In the genomic region with DNA sequence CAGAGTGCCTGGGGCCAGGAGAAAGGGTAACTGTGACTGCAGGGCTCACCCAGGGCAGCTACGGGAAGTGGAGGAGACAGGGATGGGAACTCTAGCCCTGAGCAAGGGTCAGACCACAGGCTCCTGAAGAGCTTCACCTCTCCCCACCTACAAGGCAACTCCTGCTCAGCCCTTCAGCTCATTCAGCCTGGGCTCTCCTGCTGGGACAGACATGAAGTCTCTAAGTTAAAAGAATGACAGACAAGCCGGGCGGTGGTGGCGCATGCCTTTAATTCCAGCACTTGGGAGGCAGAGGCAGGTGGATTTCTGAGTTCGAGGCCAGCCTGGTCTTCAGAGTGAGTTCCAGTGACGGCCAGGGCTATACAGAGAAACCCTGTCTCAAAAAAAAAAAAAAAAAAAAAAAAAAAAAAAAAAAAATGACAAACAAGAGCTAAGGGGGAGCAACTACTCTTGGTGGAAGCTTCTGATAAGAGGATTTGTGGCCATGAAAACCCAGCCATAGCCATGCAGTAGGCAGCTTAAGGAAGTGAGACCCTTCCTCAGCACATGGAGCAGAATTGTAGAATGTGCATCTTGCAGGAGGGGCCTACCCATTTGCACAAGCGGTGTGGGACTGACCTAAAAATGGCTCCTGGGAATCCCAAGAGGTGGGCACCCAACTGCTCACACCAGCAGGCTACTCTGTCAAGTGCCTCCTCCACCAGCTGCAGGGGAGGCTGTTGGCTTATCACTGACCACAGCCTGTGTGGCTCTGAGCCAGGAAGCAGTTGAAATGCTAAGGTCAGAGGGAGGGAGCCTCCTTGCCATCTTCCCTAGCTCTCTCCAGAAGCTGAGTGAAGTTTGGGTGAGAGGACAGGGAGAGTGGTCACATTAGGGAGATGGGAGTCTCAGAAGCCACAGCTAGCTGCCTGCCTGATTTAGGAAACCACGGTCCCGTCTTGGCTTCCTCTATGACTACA, we compare ENCODE assay signal across 10 mouse cellular contexts. TPM values are rescaled to one million over a fixed set of nuclear protein-coding genes. Genes with fewer than 3 reads are reported as not detected.
DNase-seq lines count a peak whose midpoint lies in the region; ATAC-seq and TF ChIP-seq lines count a peak whose summit lies in the region.
"Had no signal": no experiment of that assay in that cellular context is flagged by ENCODE, and none has a peak within 500 bp of the region (broad histone marks: within the 10 kb centered on the region; RNA-seq: fewer than 3 reads in every experiment).

No protein-coding gene starts in this region.

- H3K27me3 ChIP-seq in hindbrain, postnatal 0 days (ENCODE audit: insufficient read depth, low read length) = no peaks in the 10 kb centered on the region
- 0 out of 2 replicates have a peak, but pooled peaks cover 7% of the 10 kb centered on the region for H3K27me3 ChIP-seq in neural tube, embryonic 12.5 days (replicated peaks)
- H3K27me3 ChIP-seq in kidney, embryonic 16.5 days (ENCODE audit: insufficient read depth, low read length) = peaks cover 52% of the 10 kb centered on the region

- ATAC-seq in hindbrain, postnatal 0 days = no peak
- no peak for ATAC-seq in neural tube, embryonic 12.5 days (ENCODE audit: low FRiP score, low read depth)
- no peak for ATAC-seq in kidney, embryonic 16.5 days (ENCODE audit: low FRiP score, low TSS enrichment)

- intact Hi-C loops in heart, postnatal 25 days (cut with DNase I) = no loop called here

- TF ChIP-seq CTCF in hindbrain, postnatal 0 days (IDR thresholded peaks at IDR 0.05; ENCODE audit: low read depth) = no peak

- peak overlapping the region; percentile 79; the same call in 1 of the 2 replicates for H3K9ac ChIP-seq in hindbrain, postnatal 0 days (replicated peaks; ENCODE audit: low read length)
- H3K9ac ChIP-seq in neural tube, embryonic 12.5 days = peak overlapping the region; percentile 95; the same call in 1 of the 2 replicates
- H3K9ac ChIP-seq in kidney, embryonic 16.5 days (replicated peaks; ENCODE audit: low read length) = no peak overlapping the region

- peak overlapping the region; percentile 85; the same call in 1 of the 2 replicates for H3K4me2 ChIP-seq in hindbrain, postnatal 0 days (ENCODE audit: low read depth, low read length)
- H3K4me2 ChIP-seq in neural tube, embryonic 12.5 days (replicated peaks) = peak overlapping the region; percentile 69
- no peak overlapping the region for H3K4me2 ChIP-seq in kidney, embryonic 16.5 days (replicated peaks; ENCODE audit: low read depth, low read length)

- no peaks in the 10 kb centered on the region for H3K9me3 ChIP-seq in hindbrain, postnatal 0 days (ENCODE audit: low read length)
- no peaks in the 10 kb centered on the region for H3K9me3 ChIP-seq in neural tube, embryonic 12.5 days
- H3K9me3 ChIP-seq in kidney, embryonic 16.5 days (ENCODE audit: low read length) = no peaks in the 10 kb centered on the region

- peaks cover 20% of the 10 kb centered on the region; the same call in 1 of the 2 replicates for H3K4me1 ChIP-seq in hindbrain, postnatal 0 days (ENCODE audit: insufficient read depth, low read length)
- peaks cover 31% of the 10 kb centered on the region for H3K4me1 ChIP-seq in neural tube, embryonic 12.5 days
- peaks cover 18% of the 10 kb centered on the region for H3K4me1 ChIP-seq in kidney, embryonic 16.5 days (ENCODE audit: insufficient read depth, low read length)

- H3K4me3 ChIP-seq in hindbrain, postnatal 0 days (ENCODE audit: low read length) = no peak overlapping the region; the same call in 1 of the 2 replicates
- 0 out of 2 replicates have a peak overlapping the region, but pooled peaks have one; percentile 9 for H3K4me3 ChIP-seq in neural tube, embryonic 12.5 days
- H3K4me3 ChIP-seq in kidney, embryonic 16.5 days (ENCODE audit: low read length) = no peak overlapping the region

- H3K36me3 ChIP-seq in hindbrain, postnatal 0 days (ENCODE audit: insufficient read depth, low read length) = no peaks in the 10 kb centered on the region
- no peaks in the 10 kb centered on the region for H3K36me3 ChIP-seq in neural tube, embryonic 12.5 days
- H3K36me3 ChIP-seq in kidney, embryonic 16.5 days (ENCODE audit: insufficient read depth, low read length) = no peaks in the 10 kb centered on the region

- 69% methylated on average over 9 of the region's 9 CpGs for WGBS in hindbrain, postnatal 0 days
- 80% methylated on average over 9 of the region's 9 CpGs for WGBS in neural tube, embryonic 12.5 days
- WGBS in kidney, embryonic 16.5 days = 72% methylated on average over 9 of the region's 9 CpGs

- peak; percentile 43 for DNase-seq in heart, postnatal 4 days
- no peak for DNase-seq in heart, postnatal 25 days (ENCODE audit: low spot score)
- peak; percentile 67 for DNase-seq in adrenal gland, postnatal 25 days
- DNase-seq in hindbrain, postnatal 0 days (ENCODE audit: low spot score) = no peak
- DNase-seq in layer of hippocampus, adult 9-11 months = no peak
- no peak for DNase-seq in lung, adult 18-20 months
- DNase-seq: layer of hippocampus, postnatal 36 days had no signal

- no peak overlapping the region for H3K27ac ChIP-seq in hindbrain, postnatal 0 days
- H3K27ac ChIP-seq in neural tube, embryonic 12.5 days = peak overlapping the region; percentile 93; the same call in 1 of the 2 replicates
- H3K27ac ChIP-seq in kidney, embryonic 16.5 days (ENCODE audit: low read length) = no peak overlapping the region

RNA-seq across cellular contexts. Expression of gene Mc1r, which starts 2.0 kb away (rescaled TPM):
- not detected for total RNA-seq in heart, postnatal 4 days (2021)
- total RNA-seq in heart, postnatal 25 days (2021) = not detected
- total RNA-seq in adrenal gland, postnatal 25 days (2021) = not detected in 2 replicates
- total RNA-seq in hindbrain, postnatal 0 days (2014; rRNA removed) = not detected in 2 replicates
- 0.05 and 0.08 TPM in 2 replicates for polyA plus RNA-seq in hindbrain, postnatal 0 days (2015; fragmentation: Nextera tagmentation; extraction: Ambion mirVana)
- 0.10 and 0.18 TPM in 2 replicates for polyA plus RNA-seq in neural tube, embryonic 12.5 days (2016; fragmentation: Nextera tagmentation; extraction: Ambion mirVana)
- not detected in 2 replicates for polyA plus RNA-seq in kidney, embryonic 16.5 days (2015; fragmentation: Nextera tagmentation; extraction: Ambion mirVana)
- total RNA-seq: layer of hippocampus, postnatal 36 days had no signal
- polyA plus RNA-seq: gonadal fat pad, adult 2 months had no signal

RNA-seq across cellular contexts. Expression of gene Tubb3, which starts 2.4 kb away (rescaled TPM):
- total RNA-seq in heart, postnatal 4 days (2021) = 1 to 10 TPM; 1.8 to 2.5 TPM
- total RNA-seq in heart, postnatal 25 days (2021) = under 1 TPM; 0.25 to 0.34 TPM
- 1.7 and 2.8 TPM in 2 replicates for total RNA-seq in adrenal gland, postnatal 25 days (2021)
- total RNA-seq in hindbrain, postnatal 0 days (2014; rRNA removed) = 3,792 and 3,923 TPM in 2 replicates
- polyA plus RNA-seq in hindbrain, postnatal 0 days (2015; fragmentation: Nextera tagmentation; extraction: Ambion mirVana) = 1,431 and 1,610 TPM in 2 replicates
- polyA plus RNA-seq in neural tube, embryonic 12.5 days (2016; fragmentation: Nextera tagmentation; extraction: Ambion mirVana) = 1,217 and 1,244 TPM in 2 replicates
- polyA plus RNA-seq in kidney, embryonic 16.5 days (2015; fragmentation: Nextera tagmentation; extraction: Ambion mirVana) = 4.8 and 11.2 TPM in 2 replicates

RNA-seq across cellular contexts. Expression of gene Def8, which starts 14.5 kb away (rescaled TPM):
- total RNA-seq in heart, postnatal 4 days (2021) = 10 to 100 TPM; 65.4 to 68.0 TPM
- 10 to 100 TPM; 56.9 to 59.6 TPM for total RNA-seq in heart, postnatal 25 days (2021)
- total RNA-seq in adrenal gland, postnatal 25 days (2021) = 19.1 and 29.4 TPM in 2 replicates
- 46.3 and 62.7 TPM in 2 replicates for total RNA-seq in hindbrain, postnatal 0 days (2014; rRNA removed)
- polyA plus RNA-seq in hindbrain, postnatal 0 days (2015; fragmentation: Nextera tagmentation; extraction: Ambion mirVana) = 37.9 and 38.8 TPM in 2 replicates
- polyA plus RNA-seq in neural tube, embryonic 12.5 days (2016; fragmentation: Nextera tagmentation; extraction: Ambion mirVana) = 43.2 and 45.1 TPM in 2 replicates
- polyA plus RNA-seq in kidney, embryonic 16.5 days (2015; fragmentation: Nextera tagmentation; extraction: Ambion mirVana) = 43.7 and 44.4 TPM in 2 replicates

RNA-seq across cellular contexts. Expression of gene Tcf25, which starts 35.3 kb away (rescaled TPM):
- total RNA-seq in heart, postnatal 4 days (2021) = 100 to 1,000 TPM; 174 to 178 TPM
- total RNA-seq in heart, postnatal 25 days (2021) = 100 to 1,000 TPM; 113 to 157 TPM
- 203 and 237 TPM in 2 replicates for total RNA-seq in adrenal gland, postnatal 25 days (2021)
- 540 and 551 TPM in 2 replicates for total RNA-seq in hindbrain, postnatal 0 days (2014; rRNA removed)
- polyA plus RNA-seq in hindbrain, postnatal 0 days (2015; fragmentation: Nextera tagmentation; extraction: Ambion mirVana) = 407 and 411 TPM in 2 replicates
- polyA plus RNA-seq in neural tube, embryonic 12.5 days (2016; fragmentation: Nextera tagmentation; extraction: Ambion mirVana) = 225 and 278 TPM in 2 replicates
- polyA plus RNA-seq in kidney, embryonic 16.5 days (2015; fragmentation: Nextera tagmentation; extraction: Ambion mirVana) = 168 and 175 TPM in 2 replicates

Comparison
In these comparisons a context has a peak if more than half of its experiments do, and no peak if none do; other contexts are left out.
1. DNase-seq: peak in heart, postnatal 4 days (single experiment) and adrenal gland, postnatal 25 days (single experiment); none in heart, postnatal 25 days (single experiment), hindbrain, postnatal 0 days (single experiment), layer of hippocampus, adult 9-11 months (single experiment) and lung, adult 18-20 months (0 of 2).
2. RNA of gene Tubb3, which starts 2.4 kb away (total RNA-seq): 3,792 to 3,923 TPM in hindbrain, postnatal 0 days; 1.7 to 2.8 TPM in adrenal gland, postnatal 25 days, 1.8 to 2.5 TPM in heart, postnatal 4 days and 0.25 to 0.34 TPM in heart, postnatal 25 days; every median in the first group is over 1,000 times any median in the second.